Mouse (Mus musculus): Measurements from ENCODE around the gene Serpina3n. TPM values are rescaled to one million over a fixed set of nuclear protein-coding genes. Genes with fewer than 3 reads are reported as not detected.

Serpina3n gene
- 120 and 265 TPM in 2 replicates for polyA plus RNA-seq (2012; rRNA removed; ENCODE audit: low replicate concordance)

GRCm38 (mm10) chr12:104406454-104406885 is at the start of gene Serpina3n:
Gene Serpina3n (plus strand): TSS chr12:104406729.

Other genes with a start within 250 kb of the Serpina3n start
- gene Serpina3f, start 192.2 kb upstream of the Serpina3n start, polyA plus RNA-seq (2012; rRNA removed; ENCODE audit: low replicate concordance): 2.5 and 3.2 TPM in 2 replicates
- 38.8 and 52.0 TPM in 2 replicates for gene Serpina3g, start 170.5 kb upstream of the Serpina3n start, polyA plus RNA-seq (2012; rRNA removed; ENCODE audit: low replicate concordance)
- 0.51 and 1.2 TPM in 2 replicates for gene Serpina3i, start 143.6 kb upstream of the Serpina3n start, polyA plus RNA-seq (2012; rRNA removed; ENCODE audit: low replicate concordance)
- 0.11 and 3.6 TPM in 2 replicates for gene Serpina3j, start 92.2 kb upstream of the Serpina3n start, polyA plus RNA-seq (2012; rRNA removed; ENCODE audit: low replicate concordance)
- gene Serpina3k, start 68.2 kb upstream of the Serpina3n start, polyA plus RNA-seq (2012; rRNA removed; ENCODE audit: low replicate concordance): 0.52 and 9.6 TPM in 2 replicates
- gene Serpina3m, start 68.2 kb upstream of the Serpina3n start, polyA plus RNA-seq (2012; rRNA removed; ENCODE audit: low replicate concordance): 0.65 and 0.96 TPM in 2 replicates
- 5.6 and 14.7 TPM in 2 replicates for gene Gsc, start 66.6 kb downstream of the Serpina3n start, polyA plus RNA-seq (2012; rRNA removed; ENCODE audit: low replicate concordance)

Data from mammary gland, adult 2 months (tissue).